Mouse (Mus musculus) testis, adult 2 months (tissue): ENCODE data around the gene Krt81. TPM values are rescaled to one million over a fixed set of nuclear protein-coding genes. Genes with fewer than 3 reads are reported as not detected.

Source experiments
- H3K27ac ChIP-seq: fragments of 200-500 bp; 2 replicates; pipeline ENCODE4 v1.5.1; 2012; ENCODE audit warnings: low read depth, low read length; ENCODE audit not compliant: control insufficient read depth, insufficient read depth
- H3K27me3 ChIP-seq: fragments of 200-500 bp; 2 replicates; pipeline ENCODE4 v1.6.1; 2012; ENCODE audit warnings: mild to moderate bottlenecking, low read length, moderate library complexity; ENCODE audit not compliant: control insufficient read depth, insufficient read depth
- H3K36me3 ChIP-seq: fragments of 200-500 bp; 2 replicates; pipeline ENCODE4 v1.6.1; 2012; ENCODE audit warnings: mild to moderate bottlenecking, low read length; ENCODE audit not compliant: control insufficient read depth, insufficient read depth
- H3K4me1 ChIP-seq: fragments of 200-500 bp; 2 replicates; pipeline ENCODE4 v1.6.1; 2012; ENCODE audit warnings: low read length; ENCODE audit not compliant: control insufficient read depth, insufficient read depth
- H3K4me3 ChIP-seq: fragments of 200-500 bp; 2 replicates; pipeline ENCODE4 v1.5.1; 2012; ENCODE audit warnings: low read depth, mild to moderate bottlenecking, low read length, moderate library complexity, mixed read lengths; ENCODE audit not compliant: control insufficient read depth
- CTCF ChIP-seq: fragments of 200-500 bp; IDR thresholded peaks from 2 replicates; pipeline ENCODE4 v1.5.1; 2012; ENCODE audit warnings: low read depth, mild to moderate bottlenecking, inconsistent platforms, low read length, moderate library complexity; ENCODE audit not compliant: control insufficient read depth, insufficient read depth, insufficient replicate concordance
- POLR2A ChIP-seq: fragments of 200-500 bp; IDR thresholded peaks from 2 replicates; pipeline ENCODE4 v1.6.1; 2012; ENCODE audit warnings: low read depth, mild to moderate bottlenecking, inconsistent platforms, low read length, moderate library complexity; ENCODE audit not compliant: control insufficient read depth
- polyA plus RNA-seq: library from polyadenylated mRNA; depleted of rRNA; stranded (reverse); fragments of >200 nt; gene quantifications from 2 replicates; pipeline ENCODE4 v1.2.3, GENCODE M21; 2012; rRNA removed

Gene Krt81
- polyA plus RNA-seq, result not detected in 2 replicates

DNA sequence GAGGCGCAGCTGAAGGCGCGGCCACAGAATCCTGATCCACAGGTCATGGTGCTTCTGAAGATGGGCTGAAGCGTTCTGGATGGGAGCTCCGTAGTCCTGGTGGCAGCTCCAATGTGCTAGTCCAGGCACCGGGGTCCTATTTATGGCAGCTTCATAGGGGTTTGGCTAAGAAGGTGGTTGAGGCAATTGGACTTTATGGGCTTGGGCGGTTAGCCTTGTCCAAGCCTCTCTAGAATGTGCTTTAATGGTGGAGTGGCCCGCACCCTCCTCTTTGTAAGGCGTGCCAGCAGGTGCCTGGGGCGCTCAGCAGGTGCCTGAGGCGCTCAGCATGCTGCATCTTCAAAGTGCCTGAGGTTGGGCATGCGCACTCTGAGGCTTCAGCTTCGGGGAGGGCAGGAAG, at the start of gene Krt81:
Krt81 (minus strand) TSS at position 101 of the 400 bp plus-strand sequence.
- Histone ChIP-seq H3K36me3 (no peaks in the 10 kb centered on the region), H3K4me1 (peaks cover 3% of the 10 kb centered on the region), H3K27me3 (no peaks in the 10 kb centered on the region), H3K27ac (no peak within 1 kb of the TSS), H3K4me3 (no peak within 1 kb of the TSS)
- TF ChIP-seq POLR2A, result no peak
- TF ChIP-seq CTCF, result no peak

DNA sequence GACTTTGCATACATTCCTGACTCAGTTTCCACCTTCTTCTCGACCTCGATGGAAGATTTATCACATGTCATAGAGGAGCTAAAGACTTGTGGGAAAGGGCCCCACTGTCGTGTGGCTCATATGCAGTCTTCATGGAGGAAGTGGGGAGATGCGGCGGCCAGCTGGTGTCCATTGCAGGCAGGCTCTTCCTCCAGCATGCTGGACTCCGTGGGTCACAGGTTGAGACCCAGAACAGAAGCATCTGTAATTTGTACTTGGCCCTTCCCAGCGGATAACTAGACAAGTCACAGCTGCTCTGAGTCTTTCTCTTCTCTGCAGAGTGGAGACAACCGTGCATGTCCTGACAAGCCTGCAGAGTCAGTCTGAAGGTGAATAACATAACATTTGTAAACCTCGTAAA, 44.7 kb upstream of the Krt81 start:
- Histone ChIP-seq H3K4me3 (no peak overlapping the region), H3K27ac (no peak overlapping the region), H3K4me1 (no peaks in the 10 kb centered on the region), H3K36me3 (no peaks in the 10 kb centered on the region), H3K27me3 (no peaks in the 10 kb centered on the region)
- TF ChIP-seq POLR2A, result no peak
- no peak for TF ChIP-seq CTCF

DNA sequence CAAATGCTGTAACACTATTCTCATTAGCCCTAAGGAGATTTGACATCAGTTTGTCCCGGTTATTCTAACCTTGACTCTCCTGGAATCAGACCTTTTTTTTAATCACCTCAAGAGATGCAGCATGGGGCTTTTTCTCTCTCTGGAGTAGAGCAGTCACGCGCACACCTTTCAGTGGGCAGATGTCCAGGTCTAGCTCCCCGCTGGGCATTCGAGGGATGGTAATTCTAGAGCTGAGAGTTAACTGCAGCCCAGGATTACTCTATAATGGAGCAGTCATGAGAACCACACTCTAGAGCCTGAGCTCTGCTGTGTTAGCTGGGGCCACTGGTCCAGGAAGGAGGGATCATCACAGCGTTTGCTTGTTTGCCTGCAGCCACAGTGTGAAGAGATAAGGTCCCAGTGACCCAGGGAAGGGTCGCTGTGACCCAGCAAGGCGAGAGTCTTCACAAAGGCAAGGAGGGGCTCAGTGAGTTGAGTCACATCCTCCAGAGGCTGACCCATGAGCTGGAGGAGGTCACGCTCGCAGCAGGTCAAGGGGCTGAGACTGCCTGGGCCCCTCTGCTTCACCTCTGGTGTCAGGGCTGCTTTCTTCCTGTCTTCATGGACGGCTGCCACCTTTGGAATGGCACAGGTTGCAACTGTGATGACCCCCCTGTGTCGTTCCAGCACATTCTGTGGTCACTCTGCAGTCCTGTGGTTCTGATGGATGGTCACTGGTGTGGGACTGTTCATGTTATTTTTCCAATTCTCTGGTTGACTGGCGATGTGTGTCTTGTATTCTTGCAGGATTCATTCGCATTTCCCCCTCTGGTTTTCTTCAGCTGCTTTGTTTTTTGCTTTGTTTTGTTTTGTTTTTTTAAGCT, 43.6 kb upstream of the Krt81 start:
- H3K27me3 ChIP-seq, result no peaks in the 10 kb centered on the region
- no peak overlapping the region for H3K4me3 ChIP-seq
- no peaks in the 10 kb centered on the region for H3K36me3 ChIP-seq
- H3K27ac ChIP-seq, result no peak overlapping the region
- TF ChIP-seq POLR2A (no peak), CTCF (no peak)
- no peaks in the 10 kb centered on the region for H3K4me1 ChIP-seq

DNA sequence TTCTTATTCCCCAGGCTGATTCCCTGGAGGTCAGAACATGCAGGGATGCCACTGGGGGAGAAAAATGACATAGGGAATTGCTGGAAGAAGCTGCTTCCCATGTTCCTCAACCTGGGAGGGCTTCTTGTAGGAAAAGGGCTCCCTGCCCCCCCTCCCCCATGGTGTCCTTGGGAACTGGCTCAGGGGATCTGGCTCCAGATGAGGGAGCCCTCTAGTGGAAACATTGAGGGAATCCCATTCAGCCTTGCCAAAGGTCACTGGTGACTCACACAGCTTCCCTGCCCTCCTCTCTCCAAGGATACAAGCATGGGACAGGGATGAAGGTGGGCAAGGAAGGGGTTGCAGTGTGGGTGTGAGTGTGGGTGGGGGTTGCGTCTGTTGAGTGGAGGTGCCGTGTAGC, 33.6 kb upstream of the Krt81 start:
- Histone ChIP-seq H3K36me3 (no peaks in the 10 kb centered on the region), H3K27me3 (no peaks in the 10 kb centered on the region), H3K27ac (no peak overlapping the region), H3K4me1 (no peaks in the 10 kb centered on the region; the same call in 1 of the 2 replicates), H3K4me3 (no peak overlapping the region)
- TF ChIP-seq POLR2A (no peak), CTCF (no peak)

DNA sequence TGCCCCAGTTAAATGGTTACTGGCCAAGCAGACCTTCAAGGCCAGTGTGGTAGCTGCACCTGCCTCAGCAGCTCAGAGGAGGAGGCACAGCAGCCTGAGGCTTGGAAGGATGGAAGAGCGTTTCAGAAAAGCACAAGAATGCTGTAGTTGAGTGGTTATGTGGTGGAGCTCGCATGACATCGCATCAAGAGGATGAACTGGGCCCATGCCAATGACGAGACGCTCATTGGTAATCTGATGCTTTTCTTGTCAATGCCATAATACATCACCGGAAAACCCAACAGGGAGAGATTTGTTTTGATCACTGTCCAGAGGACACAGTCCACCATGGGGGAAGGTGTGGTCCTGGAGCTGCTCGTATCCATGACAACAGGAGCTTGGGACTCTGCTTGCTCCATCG, 31.7 kb upstream of the Krt81 start:
- TF ChIP-seq POLR2A (no peak), CTCF (no peak)
- no peaks in the 10 kb centered on the region; the same call in 1 of the 2 replicates for H3K4me1 ChIP-seq
- H3K4me3 ChIP-seq, result no peak overlapping the region
- H3K27ac ChIP-seq, result no peak overlapping the region
- H3K36me3 ChIP-seq, result no peaks in the 10 kb centered on the region
- no peaks in the 10 kb centered on the region for H3K27me3 ChIP-seq

DNA sequence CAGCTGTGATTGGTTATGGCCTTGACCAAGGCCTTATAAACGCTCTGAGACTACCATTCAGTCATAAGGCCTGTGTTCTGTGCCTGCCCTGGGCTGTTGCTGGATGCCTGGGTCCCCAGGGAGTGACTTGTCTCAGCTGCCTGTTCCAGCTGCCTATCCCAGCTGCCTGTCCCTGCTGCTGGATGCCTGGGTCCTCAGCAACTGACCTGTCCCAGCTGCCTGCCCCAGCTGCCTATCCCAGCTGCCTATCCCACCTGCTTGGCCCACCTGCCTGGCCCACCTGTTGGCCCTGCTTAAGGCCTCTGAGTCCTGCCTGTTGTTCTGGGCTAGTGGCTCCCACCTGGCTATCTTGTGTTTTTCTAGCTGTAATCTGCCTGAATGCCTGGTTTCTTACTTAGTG, 30.7 kb upstream of the Krt81 start:
- H3K27ac ChIP-seq, result no peak overlapping the region
- no peaks in the 10 kb centered on the region for H3K36me3 ChIP-seq
- no peaks in the 10 kb centered on the region for H3K27me3 ChIP-seq
- no peak overlapping the region for H3K4me3 ChIP-seq
- H3K4me1 ChIP-seq, result no peaks in the 10 kb centered on the region; the same call in 1 of the 2 replicates
- TF ChIP-seq CTCF (no peak), POLR2A (no peak)

DNA sequence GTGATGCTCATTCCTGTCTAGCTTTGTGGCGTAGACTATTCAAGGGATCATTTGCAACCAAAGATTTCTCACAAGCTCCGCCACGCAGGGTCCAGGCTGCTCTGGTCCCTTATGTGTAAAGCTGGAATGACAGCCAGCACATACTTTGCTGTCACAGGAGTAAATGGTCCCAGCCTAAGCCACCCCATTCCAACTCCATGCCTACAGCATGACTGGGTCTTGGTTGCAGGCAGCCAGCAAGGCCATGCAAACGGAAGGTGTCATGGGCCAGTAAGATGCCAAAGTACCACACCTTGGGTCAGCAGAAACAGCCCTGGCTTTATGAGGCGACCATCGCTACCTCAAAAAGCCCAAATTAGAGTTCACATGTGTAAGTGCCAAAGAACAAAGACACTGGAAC, 30.2 kb upstream of the Krt81 start:
- TF ChIP-seq CTCF (no peak), POLR2A (no peak)
- H3K27me3 ChIP-seq, result no peaks in the 10 kb centered on the region
- H3K27ac ChIP-seq, result no peak overlapping the region

DNA sequence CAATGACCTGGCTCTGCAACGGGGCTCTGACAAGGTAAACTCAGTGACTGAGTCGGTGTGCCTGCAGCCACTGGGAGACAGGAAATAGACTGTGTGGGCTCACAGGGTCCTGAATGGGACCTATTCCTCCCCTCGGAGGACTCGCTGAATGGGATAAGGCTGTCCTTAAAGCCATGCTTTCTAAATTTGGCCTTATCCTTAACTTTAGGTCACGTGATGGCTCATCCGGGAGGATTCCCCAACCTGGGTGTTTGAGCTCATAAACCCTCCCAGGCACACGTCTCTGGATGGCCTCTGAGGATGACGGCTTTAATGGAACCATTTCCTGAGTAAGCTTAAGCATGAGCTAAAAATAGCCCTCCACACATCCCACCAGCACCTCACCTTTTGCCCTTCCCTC, 29.2 kb upstream of the Krt81 start:
- no peak overlapping the region for H3K27ac ChIP-seq
- no peak overlapping the region for H3K4me3 ChIP-seq
- H3K4me1 ChIP-seq, result no peaks in the 10 kb centered on the region; the same call in 1 of the 2 replicates
- H3K36me3 ChIP-seq, result no peaks in the 10 kb centered on the region
- TF ChIP-seq POLR2A, result no peak
- no peak for TF ChIP-seq CTCF
- H3K27me3 ChIP-seq, result no peaks in the 10 kb centered on the region

More for the DNA sequence above, 30.2 kb upstream of the Krt81 start:
- no peak overlapping the region for H3K4me3 ChIP-seq
- no peaks in the 10 kb centered on the region for H3K36me3 ChIP-seq
- no peaks in the 10 kb centered on the region; the same call in 1 of the 2 replicates for H3K4me1 ChIP-seq
